29 mouse cellular contexts compared by ENCODE assay signal in genomic region chr19:16459317-16459716, GRCm38 (mm10). TPM values are rescaled to one million over a fixed set of nuclear protein-coding genes. Genes with fewer than 3 reads are reported as not detected.
DNase-seq lines count a peak whose midpoint lies in the region; ATAC-seq and TF ChIP-seq lines count a peak whose summit lies in the region.
"Had no signal": no experiment of that assay in that cellular context is flagged by ENCODE, and none has a peak within 500 bp of the region (broad histone marks: within the 10 kb centered on the region; RNA-seq: fewer than 3 reads in every experiment).

No protein-coding gene starts in this region.

- TF ChIP-seq POLR2A in MEL (IDR thresholded peaks at IDR 0.05; ENCODE audit: control insufficient read depth in 1 of 2, insufficient read depth in 1 of 2, low read depth in 1 of 2, low read length in 2 of 2, poor library complexity in 1 of 2), result no peak

- 0 out of 2 replicates have a peak overlapping the region, but pooled peaks have one; percentile 14 for H3K9ac ChIP-seq in MEL (ENCODE audit: control insufficient read depth, low read depth, low read length, poor library complexity, severe bottlenecking)
- H3K9ac ChIP-seq: embryonic facial prominence, embryonic 12.5 days; embryonic facial prominence, embryonic 15.5 days; forebrain, postnatal 0 days; heart, embryonic 13.5 days; hindbrain, embryonic 14.5 days had no signal

- TF ChIP-seq RAD21 in MEL (IDR thresholded peaks at IDR 0.05; ENCODE audit: low read depth, low read length), result no peak

- peaks cover 0 to 25% of the 10 kb centered on the region in 2 experiments; a peak in 2 of 4 replicates for H3K36me3 ChIP-seq in MEL (ENCODE audit: control insufficient read depth in 1 of 2, insufficient read depth in 2 of 2, low read length in 2 of 2)
- H3K36me3 ChIP-seq: embryonic facial prominence, embryonic 12.5 days; embryonic facial prominence, embryonic 15.5 days; heart, embryonic 10.5 days; heart, embryonic 13.5 days had no signal

- no peaks in the 10 kb centered on the region for H3K79me2 ChIP-seq in MEL (ENCODE audit: control insufficient read depth, insufficient read depth, low read length, poor library complexity)

- TF ChIP-seq CTCF in MEL (IDR thresholded peaks at IDR 0.05 in 2 of 3, conservative IDR thresholded peaks at IDR 0.05 in 1 of 3; ENCODE audit: control insufficient read depth in 1 of 3, insufficient read depth in 1 of 3, low read depth in 2 of 3, low read length in 3 of 3, poor library complexity in 1 of 3, severe bottlenecking in 1 of 3), result no peak

- no peaks in the 10 kb centered on the region for H3K27me3 ChIP-seq in MEL (ENCODE audit: control insufficient read depth in 1 of 2, insufficient read depth in 2 of 2, low read length in 2 of 2)
- H3K27me3 ChIP-seq: CH12.LX; embryonic facial prominence, embryonic 12.5 days; embryonic facial prominence, embryonic 15.5 days; heart, embryonic 13.5 days; Patski had no signal

- peak; percentile 69 for DNase-seq in 416B (ENCODE audit: low read depth)
- DNase-seq in MEL (ENCODE audit: low read depth, low spot score), result peak; percentile 73
- DNase-seq in c-Kit-positive CD71-positive TER-119-negative erythroid progenitor cells, embryonic 14.5 days (ENCODE audit: low read depth), result peak; percentile 21
- DNase-seq in retina, postnatal 1 day, result no peak
- DNase-seq in urinary bladder, postnatal 4 days (ENCODE audit: low spot score in 2 of 2), result no peak
- DNase-seq in ovary, postnatal 14 days (ENCODE audit: low spot score), result no peak
- DNase-seq: adrenal gland, adult 8-10 months; adrenal gland, postnatal 25 days; B cell, adult 2 months; cerebellum, adult 18-20 months; cerebellum, adult 9-10 months; cerebellum, postnatal 14 days; forebrain, postnatal 0 days; gastrocnemius, postnatal 25 days; heart, adult 2 months; heart, postnatal 14 days; heart, postnatal 4 days had no signal

- peak; percentile 67 for ATAC-seq in megakaryocyte-erythroid progenitor cell, adult 5-6 weeks (replicated peaks; ENCODE audit: low FRiP score, low TSS enrichment, poor library complexity, severe bottlenecking)
- ATAC-seq: activated CD4-positive, CD25-positive, alpha-beta regulatory T cell, adult 4 months; forebrain, embryonic 14.5 days; forebrain, postnatal 0 days; hindbrain, postnatal 0 days; inflammation-experienced regulatory T-cells, adult 6 months; Patski had no signal

- H3K4me1 ChIP-seq in MEL (ENCODE audit: control insufficient read depth in 1 of 2, insufficient read depth in 2 of 2, low read length in 2 of 2), result peaks cover 5 to 27% of the 10 kb centered on the region in 2 experiments; a peak in 3 of 4 replicates
- H3K4me1 ChIP-seq: embryonic facial prominence, embryonic 12.5 days; embryonic facial prominence, embryonic 15.5 days; heart, embryonic 13.5 days had no signal

- peak in 1 of 2 experiments; percentile 52; a peak in 1 of 4 replicates for TF ChIP-seq EP300 in MEL (IDR thresholded peaks at IDR 0.05; ENCODE audit: low read depth in 1 of 2, low read length in 2 of 2)

- no peak overlapping the region for H3K4me3 ChIP-seq in MEL (ENCODE audit: control insufficient read depth in 1 of 2, insufficient read depth in 1 of 2, low read depth in 2 of 2, low read length in 2 of 2)
- H3K4me3 ChIP-seq: embryonic facial prominence, embryonic 12.5 days; embryonic facial prominence, embryonic 15.5 days; heart, adult 2 months; heart, embryonic 10.5 days; heart, embryonic 13.5 days had no signal

- H3K9me3 ChIP-seq in MEL (replicated peaks; ENCODE audit: insufficient read depth, low read length), result no peaks in the 10 kb centered on the region
- H3K9me3 ChIP-seq: embryonic facial prominence, embryonic 12.5 days; embryonic facial prominence, embryonic 15.5 days; heart, embryonic 10.5 days; heart, embryonic 13.5 days had no signal

- H3K27ac ChIP-seq in MEL (ENCODE audit: control insufficient read depth, low read depth, low read length), result peak overlapping the region; percentile 23
- H3K27ac ChIP-seq: embryonic facial prominence, embryonic 12.5 days; embryonic facial prominence, embryonic 15.5 days; heart, adult 2 months; heart, embryonic 10.5 days; heart, embryonic 13.5 days; hindbrain, embryonic 14.5 days; hindbrain, postnatal 0 days had no signal

TF ChIP-seq in MEL, 35 proteins besides CTCF, POLR2A, EP300 and RAD21:
- TF ChIP-seq ZKSCAN1 (IDR thresholded peaks at IDR 0.05; ENCODE audit: low read depth, low read length) (no peak), TCF12 (IDR thresholded peaks at IDR 0.05; ENCODE audit: low read depth, low read length) (no peak), ZNF384 (IDR thresholded peaks at IDR 0.05; ENCODE audit: low read depth, low read length) (no peak), ZMIZ1 (IDR thresholded peaks at IDR 0.05; ENCODE audit: low read depth, low read length) (no peak), JUND (IDR thresholded peaks at IDR 0.05; ENCODE audit: low read depth, low read length) (no peak), SIN3A (IDR thresholded peaks at IDR 0.05; ENCODE audit: low read length) (no peak), BHLHE40 (IDR thresholded peaks at IDR 0.05; ENCODE audit: borderline replicate concordance, low read depth, low read length) (no peak), POLR2AphosphoS2 (IDR thresholded peaks at IDR 0.05; ENCODE audit: low read length) (no peak), NRF1 (IDR thresholded peaks at IDR 0.05; ENCODE audit: insufficient read depth, low read depth, low read length, poor library complexity, severe bottlenecking) (no peak), USF2 (IDR thresholded peaks at IDR 0.05; ENCODE audit: borderline replicate concordance in 1 of 2, insufficient read depth in 1 of 2, low read depth in 1 of 2, low read length in 2 of 2) (no peak), ELF1 (IDR thresholded peaks at IDR 0.05; ENCODE audit: low read depth, low read length) (no peak), GABPA (IDR thresholded peaks at IDR 0.05; ENCODE audit: low read depth, low read length) (no peak), TBP (IDR thresholded peaks at IDR 0.05; ENCODE audit: low read depth, low read length) (0 out of 2 replicates have a peak, but pooled peaks have one; percentile 35), ZC3H11A (IDR thresholded peaks at IDR 0.05; ENCODE audit: low read depth, low read length) (no peak), CHD2 (IDR thresholded peaks at IDR 0.05; ENCODE audit: low read length) (no peak), MAZ (IDR thresholded peaks at IDR 0.05; ENCODE audit: low read depth, low read length) (no peak), GATA1 (IDR thresholded peaks at IDR 0.05; ENCODE audit: low read depth, low read length) (peak; percentile 14; the same call in 1 of the 2 replicates), KAT2A (conservative IDR thresholded peaks at IDR 0.05; ENCODE audit: low read depth, low read length) (no peak), RCOR1 (IDR thresholded peaks at IDR 0.05; ENCODE audit: low read depth, low read length) (0 out of 2 replicates have a peak, but pooled peaks have one; percentile 29), TAL1 (IDR thresholded peaks at IDR 0.05; ENCODE audit: low read length) (peak; percentile 54), USF1 (IDR thresholded peaks at IDR 0.05; ENCODE audit: low read depth, low read length) (no peak), CHD1 (IDR thresholded peaks at IDR 0.05; ENCODE audit: low read depth, low read length) (no peak), MYC (IDR thresholded peaks at IDR 0.05; ENCODE audit: low read depth, low read length) (no peak), UBTF (IDR thresholded peaks at IDR 0.05; ENCODE audit: borderline replicate concordance, insufficient read depth, low read depth, low read length) (no peak), POLR2AphosphoS5 (IDR thresholded peaks at IDR 0.05; ENCODE audit: borderline replicate concordance, low read depth, low read length) (no peak), SMC3 (IDR thresholded peaks at IDR 0.05; ENCODE audit: low read depth, low read length) (no peak)

RNA-seq across cellular contexts. Expression of gene Gna14, which starts 23.8 kb away (rescaled TPM):
- total RNA-seq in MEL (2012; rRNA removed), result not detected in 2 replicates
- not detected for polyA plus RNA-seq in MEL (2012; ENCODE audit: insufficient read depth in 1 of 2, insufficient read length in 2 of 2, low read depth in 1 of 2, low replicate concordance in 2 of 2, missing spikeins in 1 of 2)
- total RNA-seq in megakaryocyte-erythroid progenitor cell, adult 5-6 weeks (2014; fragmentation: Nextera tagmentation), result 12.5 and 19.1 TPM in 2 replicates
- total RNA-seq in megakaryocyte-erythroid progenitor cell, adult 5-6 weeks (2017), result 12.7 and 14.1 TPM in 2 replicates

Comparison
In these comparisons a context has a peak if more than half of its experiments do, and no peak if none do; other contexts are left out.
1. DNase-seq: peak in 416B (single experiment), MEL (single experiment) and c-Kit-positive CD71-positive TER-119-negative erythroid progenitor cells, embryonic 14.5 days (single experiment); none in retina, postnatal 1 day (single experiment), urinary bladder, postnatal 4 days (0 of 2) and ovary, postnatal 14 days (single experiment).
2. RNA of gene Gna14, which starts 23.8 kb away (total RNA-seq): 12.5 to 19.1 TPM in megakaryocyte-erythroid progenitor cell, adult 5-6 weeks; not detected in MEL; every median in the first group is over 10 times any median in the second.